Mouse (Mus musculus): ENCODE measurements around the gene Smpd1. TPM values are rescaled to one million over a fixed set of nuclear protein-coding genes. Genes with fewer than 3 reads are reported as not detected.

The Smpd1 gene
- total RNA-seq, 2 experiments from 2014 or later = 90.1 to 93.9 TPM

DNA sequence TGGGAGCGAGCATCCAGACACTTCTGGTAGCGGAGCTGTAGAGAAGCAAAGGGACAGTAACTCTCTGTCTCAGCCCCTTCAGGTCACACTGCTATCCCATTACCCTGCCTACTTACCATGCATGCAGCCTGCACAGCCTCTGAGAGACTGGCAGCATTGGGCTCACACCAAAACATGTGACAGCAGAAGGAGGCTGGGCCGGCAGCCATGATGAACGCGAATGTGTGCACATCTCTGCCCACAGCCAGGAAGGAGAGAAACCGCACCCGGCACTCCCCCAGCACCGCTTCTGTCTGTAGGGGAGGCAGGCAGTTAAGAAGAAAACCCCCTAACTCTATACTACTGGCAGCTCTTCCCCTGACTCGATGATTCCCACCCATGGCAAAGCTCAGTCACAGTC is 4.9 kb downstream of the Smpd1 start:
- no peak for DNase-seq (ENCODE audit: low spot score in 2 of 2)

DNA sequence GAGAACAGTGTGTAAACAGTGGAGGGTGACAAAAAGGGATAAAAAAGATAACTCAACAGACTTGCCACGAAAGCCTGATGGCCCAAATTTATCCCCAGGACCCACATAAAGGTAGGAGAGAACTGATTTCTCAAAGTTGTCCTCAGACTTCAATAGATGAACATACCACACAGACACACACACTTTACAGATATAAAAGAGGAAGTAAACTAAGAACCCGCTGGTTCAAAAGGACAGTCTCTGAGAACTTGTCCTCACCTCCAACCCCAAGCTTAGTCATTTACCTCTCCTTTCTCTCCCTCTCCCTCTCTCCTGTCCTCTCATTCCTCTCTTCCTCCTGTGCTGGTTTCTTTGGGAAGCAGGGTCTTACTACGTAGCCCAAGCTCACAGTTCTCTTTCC is 8.2 kb downstream of the Smpd1 start:
- no peak for DNase-seq (ENCODE audit: low spot score in 2 of 2)

DNA sequence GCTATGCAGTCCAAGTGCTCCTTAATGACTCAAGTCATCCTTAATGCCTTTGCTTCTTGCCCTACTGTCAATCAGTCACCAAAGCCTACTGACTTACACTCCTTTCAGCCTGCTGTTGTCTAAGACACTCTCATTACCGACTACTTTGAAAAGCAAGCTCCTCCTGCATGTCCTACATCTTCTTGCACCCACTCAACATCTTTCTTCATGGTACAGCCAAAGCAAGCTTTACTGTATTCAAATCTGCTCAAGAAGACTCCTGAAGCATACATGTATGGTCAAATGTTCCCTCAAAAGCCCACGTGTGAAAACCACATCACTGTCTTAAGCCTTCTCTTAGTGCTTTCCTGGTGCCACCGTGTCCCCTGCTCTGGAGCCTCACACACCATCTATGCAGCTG is 9.2 kb downstream of the Smpd1 start:
- no peak for DNase-seq (ENCODE audit: low spot score in 2 of 2)

- DNase-seq (ENCODE audit: low spot score in 2 of 2) = no peak
These were observed 11.1 kb downstream of the Smpd1 start for GRCm38 (mm10) chr7:105565071-105565836.

- DNase-seq (ENCODE audit: low spot score in 2 of 2) = peak in 1 of 2 experiments; percentile 69
These were observed 14.4 kb downstream of the Smpd1 start for GRCm38 (mm10) chr7:105568583-105568982.

DNA sequence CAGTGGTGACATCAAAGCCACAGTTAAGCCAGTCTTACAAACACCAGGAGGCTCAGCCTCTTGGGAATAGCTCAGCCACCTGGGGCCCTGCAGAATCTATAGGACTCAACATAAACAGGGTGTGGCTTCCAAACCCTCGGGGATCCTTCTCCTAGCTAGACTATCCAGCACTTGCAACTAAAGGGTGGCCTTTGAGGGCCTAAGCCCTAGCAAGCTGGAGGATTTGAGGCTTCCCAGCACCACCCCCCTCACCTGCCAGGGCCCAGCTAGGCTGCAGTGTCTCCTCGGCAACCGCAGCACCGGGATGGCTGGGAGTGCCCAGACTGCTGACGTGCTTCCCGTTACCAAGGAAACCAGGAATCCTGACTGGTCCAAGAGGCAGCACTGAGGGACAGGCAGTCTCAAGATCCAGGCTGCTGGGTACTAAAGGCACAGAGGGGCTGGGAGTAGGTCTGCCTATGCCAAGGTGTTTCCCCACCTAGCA is 14.9 kb downstream of the Smpd1 start:
- peak; percentile 78 to 90 for DNase-seq (ENCODE audit: low spot score in 2 of 2)

DNA sequence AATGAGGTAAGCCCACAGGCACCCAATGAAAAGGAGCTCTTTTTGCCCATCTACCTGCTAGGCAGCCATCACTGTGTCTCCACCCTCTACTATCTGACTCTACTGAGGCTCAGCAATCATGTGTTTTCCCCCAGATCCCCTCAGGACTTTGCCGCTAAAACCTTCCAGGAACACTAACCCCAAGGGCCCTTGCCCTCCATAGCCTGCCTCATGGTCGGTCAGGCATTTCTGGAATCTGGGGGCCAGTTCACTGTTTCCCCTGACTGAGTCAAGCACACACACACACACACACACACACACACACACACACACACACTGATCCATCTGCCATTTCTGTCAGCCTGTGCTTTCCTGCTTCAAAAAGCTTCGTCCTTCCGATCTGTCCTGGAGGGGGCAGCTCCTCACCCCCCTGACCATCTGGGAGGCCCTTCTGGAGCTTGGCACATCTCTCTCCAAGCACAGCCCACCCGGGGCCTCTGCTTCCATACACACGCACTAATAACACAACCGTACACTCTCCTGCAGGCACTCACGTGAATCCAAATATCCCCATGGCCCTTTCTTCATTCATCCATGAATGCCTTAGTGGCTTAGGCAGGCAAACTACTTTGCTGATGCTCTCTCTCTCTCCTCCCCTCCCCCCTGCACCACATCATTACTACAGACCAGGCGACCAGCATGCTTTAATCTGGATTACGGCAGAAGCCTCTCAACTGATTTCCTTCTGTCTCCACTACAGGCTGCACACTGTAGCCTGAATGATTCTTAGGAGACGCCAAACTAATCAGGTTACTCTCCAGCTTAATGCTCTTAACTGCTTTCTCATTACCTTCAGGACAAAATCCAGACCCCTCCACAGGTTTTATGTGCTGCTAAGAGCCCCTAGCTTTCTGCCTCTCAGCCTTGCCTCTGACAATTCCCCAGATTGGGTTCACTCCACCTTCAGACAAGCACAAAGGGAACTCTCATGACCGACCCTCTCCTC is 15.6 kb downstream of the Smpd1 start:
- no peak for DNase-seq (ENCODE audit: low spot score in 2 of 2)

- DNase-seq (ENCODE audit: low spot score in 2 of 2) = no peak
These were observed 16.6 kb downstream of the Smpd1 start for GRCm38 (mm10) chr7:105570756-105571155.

DNA sequence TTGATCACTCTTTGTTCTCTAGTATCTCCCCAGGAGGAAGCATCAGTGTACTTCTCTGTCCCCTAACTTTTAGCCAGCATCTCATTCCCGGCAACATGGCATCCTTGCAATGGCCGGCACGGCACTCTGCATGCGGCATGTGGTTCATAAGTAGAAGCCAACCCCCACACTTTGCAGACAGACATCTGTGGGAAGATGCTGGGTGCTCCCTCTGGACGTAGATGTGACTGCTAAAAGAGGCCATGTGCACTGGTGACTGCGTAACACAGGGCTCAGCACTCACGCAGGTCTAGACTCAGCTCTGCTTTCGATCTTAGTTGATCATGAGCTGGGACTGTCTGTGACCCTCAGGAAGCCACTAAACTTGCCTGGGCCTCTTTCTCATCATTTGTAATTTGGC is 18.8 kb downstream of the Smpd1 start:
- DNase-seq (ENCODE audit: low spot score in 2 of 2) = no peak

DNA sequence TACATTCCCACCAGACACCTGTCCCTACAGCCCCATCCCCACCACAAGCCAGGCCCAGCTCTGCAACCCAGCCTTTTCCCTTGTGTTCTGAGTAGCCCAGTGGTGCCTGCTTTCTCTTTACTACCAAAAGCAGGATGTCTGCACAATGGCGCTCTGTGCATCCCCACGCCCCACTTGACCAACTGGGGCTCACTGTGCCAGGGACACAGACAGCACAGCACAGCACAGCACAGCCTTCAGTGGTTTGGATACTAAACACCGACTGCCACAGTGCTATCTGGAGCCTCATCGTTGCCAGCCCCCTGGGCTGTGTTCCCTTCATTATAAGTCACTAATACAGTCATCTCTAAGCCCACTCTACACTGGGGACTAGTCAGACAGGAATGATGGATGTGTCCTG is 20.4 kb downstream of the Smpd1 start:
- DNase-seq (ENCODE audit: low spot score in 2 of 2) = no peak

- no peak for DNase-seq (ENCODE audit: low spot score in 2 of 2)
These were observed 22.1 kb downstream of the Smpd1 start for GRCm38 (mm10) chr7:105576166-105576748.

- no peak for DNase-seq (ENCODE audit: low spot score in 2 of 2)
These were observed 23.3 kb downstream of the Smpd1 start for GRCm38 (mm10) chr7:105577377-105577871.

DNA sequence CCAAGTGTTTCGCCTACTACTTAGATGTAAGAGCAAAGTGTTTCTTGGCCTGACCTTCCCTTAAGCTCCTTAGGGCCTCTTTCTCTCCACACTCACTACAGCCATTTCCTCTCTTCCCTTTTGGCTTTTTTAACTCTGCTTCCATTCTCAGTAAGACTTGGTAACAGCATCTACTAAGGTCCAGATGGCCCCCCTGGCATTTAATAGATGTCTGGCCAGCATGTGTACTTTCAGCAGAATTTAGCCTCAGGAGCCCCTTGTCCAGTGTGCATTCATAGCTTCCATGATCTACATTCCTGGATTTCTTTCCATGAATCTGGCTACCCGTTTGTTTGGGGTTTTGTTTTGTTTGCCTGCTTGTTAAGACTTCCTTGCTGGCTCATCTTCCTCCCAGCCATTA is 24.3 kb downstream of the Smpd1 start:
- DNase-seq (ENCODE audit: low spot score in 2 of 2) = no peak

GRCm38 (mm10) chr7:105580627-105581089 is 26.5 kb downstream of the Smpd1 start:
- no peak for DNase-seq (ENCODE audit: low spot score in 2 of 2)

DNA sequence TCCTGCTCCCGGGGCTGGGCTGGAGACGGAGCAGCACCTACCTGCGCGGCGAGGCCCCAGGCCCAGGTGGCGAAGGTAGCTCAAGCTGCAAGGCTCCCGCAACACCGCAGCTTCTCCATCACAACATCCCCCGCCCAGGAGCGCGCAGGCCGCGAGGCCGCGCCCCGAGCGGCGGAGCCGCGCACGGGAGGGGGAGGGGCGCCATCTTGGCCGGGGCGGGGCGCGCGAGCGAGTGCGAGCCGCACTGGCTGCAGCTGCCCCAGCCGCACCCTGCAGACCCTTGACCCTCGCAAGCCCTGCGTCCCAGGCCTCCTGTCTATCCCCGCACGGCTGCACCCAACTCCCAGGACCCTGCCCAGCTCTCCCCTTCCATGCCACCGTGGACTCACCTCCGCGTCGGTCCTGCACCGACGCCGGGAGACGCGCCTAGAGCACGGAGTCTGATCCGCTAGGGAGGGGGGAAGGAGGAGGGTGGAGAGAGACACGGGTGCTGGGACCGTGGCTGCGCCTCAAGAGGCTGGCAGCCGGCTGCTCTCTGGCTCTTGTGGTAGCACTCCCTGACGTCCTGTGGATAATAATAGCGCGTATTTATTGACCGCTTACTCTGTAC is 27.0 kb downstream of the Smpd1 start, which contains the start of gene Apbb1:
Gene Apbb1, minus strand, starts transcription at position 560 of the 610 bp plus-strand sequence.
- DNase-seq (ENCODE audit: low spot score in 2 of 2) = peak; percentile 70 to 83

DNA sequence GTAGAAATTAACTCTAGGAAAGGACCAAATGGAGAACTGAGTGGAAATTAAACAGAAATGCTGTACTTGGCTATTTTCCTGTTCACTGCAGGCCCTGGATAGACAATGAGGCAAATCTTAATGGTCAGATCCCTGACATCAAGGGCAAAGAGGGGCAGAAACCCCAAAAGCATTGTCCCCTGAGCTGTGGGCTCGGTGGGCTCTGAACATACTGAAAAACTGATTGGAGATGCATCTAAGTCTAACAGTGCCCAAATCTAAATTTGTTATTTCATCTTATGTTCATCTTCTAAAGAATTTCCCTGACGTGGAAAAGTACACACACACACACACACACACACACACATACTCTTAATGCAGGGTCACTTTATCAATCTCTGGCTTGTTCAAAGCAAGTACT is 27.8 kb downstream of the Smpd1 start:
- no peak for DNase-seq (ENCODE audit: low spot score in 2 of 2)

- DNase-seq (ENCODE audit: low spot score in 2 of 2) = no peak
These were observed 34.3 kb downstream of the Smpd1 start for GRCm38 (mm10) chr7:105588325-105588912.

DNA sequence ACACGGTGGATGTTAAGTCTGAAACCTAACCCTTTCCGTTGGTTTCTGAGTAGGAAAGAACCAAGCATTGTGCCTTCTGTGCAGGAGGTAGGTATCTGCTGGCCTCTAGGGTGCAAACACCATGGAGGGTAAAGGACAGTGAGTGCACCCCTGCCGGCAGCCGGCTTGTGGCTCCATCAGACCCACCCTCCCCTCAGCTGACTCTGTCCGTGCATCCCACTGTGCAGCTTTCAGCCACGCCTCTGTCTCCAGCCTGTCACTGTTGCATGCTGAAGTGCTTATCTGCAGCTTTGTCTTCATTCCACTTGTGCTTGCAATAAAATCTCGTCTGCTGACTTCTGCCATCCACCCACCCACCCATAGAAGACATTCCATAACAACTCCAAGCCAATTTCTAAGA is 35.9 kb downstream of the Smpd1 start:
- DNase-seq (ENCODE audit: low spot score in 2 of 2) = no peak

- DNase-seq (ENCODE audit: low spot score in 2 of 2) = peak; percentile 35 to 60
These were observed 48.9 kb downstream of the Smpd1 start for GRCm38 (mm10) chr7:105602860-105603623.

Data from layer of hippocampus, postnatal 14 days (tissue).